Mouse (Mus musculus) cerebellum, adult 8-10 months (tissue): ENCODE measurements around the gene Smpdl3b.
"Not testable (repeated sequence)": the region's sequence is repeated elsewhere in the genome, so short reads cannot be mapped to it uniquely, and the experiment has no call there.

ENCODE experiments used
- DNase-seq: peaks from one replicate; pipeline ENCODE4 v3.0.0; 2022

Gene Smpdl3b

GRCm38 (mm10) chr4:132756974-132757373, at the start of gene Smpdl3b:
Gene Smpdl3b, minus strand, starts transcription at chr4:132757252.
- peak; percentile 28 for DNase-seq

- DNase-seq: no peak
Measured at GRCm38 (mm10) chr4:132806620-132807191, 49.7 kb upstream of the Smpdl3b start.

- no peak for DNase-seq
Measured at GRCm38 (mm10) chr4:132805599-132806197, 48.6 kb upstream of the Smpdl3b start.

GRCm38 (mm10) chr4:132805146-132805545, 48.1 kb upstream of the Smpdl3b start:
- DNase-seq: no peak

- DNase-seq: no peak
Measured at GRCm38 (mm10) chr4:132804331-132804730, 47.3 kb upstream of the Smpdl3b start.

GRCm38 (mm10) chr4:132803876-132804275, 46.8 kb upstream of the Smpdl3b start:
- no peak for DNase-seq

- no peak for DNase-seq
Measured at GRCm38 (mm10) chr4:132803212-132803611, 46.2 kb upstream of the Smpdl3b start.

- DNase-seq: no peak
Measured at GRCm38 (mm10) chr4:132802171-132802637, 45.2 kb upstream of the Smpdl3b start.

- DNase-seq: no peak
Measured at GRCm38 (mm10) chr4:132801176-132802077, 44.4 kb upstream of the Smpdl3b start.

- DNase-seq: no peak
Measured at GRCm38 (mm10) chr4:132799845-132800244, 42.8 kb upstream of the Smpdl3b start.

GRCm38 (mm10) chr4:132798666-132799065, 41.6 kb upstream of the Smpdl3b start:
- DNase-seq: not testable (repeated sequence)

GRCm38 (mm10) chr4:132798028-132798427, 41.0 kb upstream of the Smpdl3b start:
- DNase-seq: no peak

GRCm38 (mm10) chr4:132797461-132797860, 40.4 kb upstream of the Smpdl3b start:
- no peak for DNase-seq

GRCm38 (mm10) chr4:132796196-132796886, 39.3 kb upstream of the Smpdl3b start, which contains the start of gene Themis2:
Gene Themis2, minus strand, starts transcription at chr4:132796387.
- DNase-seq: peak; percentile 9

- no peak for DNase-seq
Measured at GRCm38 (mm10) chr4:132795171-132795570, 38.1 kb upstream of the Smpdl3b start.

- DNase-seq: no peak
Measured at GRCm38 (mm10) chr4:132794760-132795159, 37.7 kb upstream of the Smpdl3b start.

GRCm38 (mm10) chr4:132794028-132794427, 37.0 kb upstream of the Smpdl3b start:
- DNase-seq: no peak

GRCm38 (mm10) chr4:132793322-132794004, 36.4 kb upstream of the Smpdl3b start:
- not testable (repeated sequence) for DNase-seq

GRCm38 (mm10) chr4:132789731-132790130, 32.7 kb upstream of the Smpdl3b start:
- no peak for DNase-seq

- DNase-seq: no peak
Measured at GRCm38 (mm10) chr4:132785228-132785627, 28.2 kb upstream of the Smpdl3b start.

- DNase-seq: no peak
Measured at GRCm38 (mm10) chr4:132783732-132784131, 26.7 kb upstream of the Smpdl3b start.

GRCm38 (mm10) chr4:132780288-132780687, 23.2 kb upstream of the Smpdl3b start:
- no peak for DNase-seq
